Mouse (Mus musculus): ENCODE results near the gene Wnt6.

GRCm38 (mm10) chr1:74782045-74782444, 10.4 kb downstream of the Wnt6 start:
- TF ChIP-seq CTCF (IDR thresholded peaks at IDR 0.05; ENCODE audit: extremely low read depth, insufficient read depth, low read length) (no peak), POLR2A (IDR thresholded peaks at IDR 0.05; ENCODE audit: extremely low read depth, insufficient read depth, low read length) (no peak)

All from cortical plate, adult 2 months (tissue).